In the genomic region with DNA sequence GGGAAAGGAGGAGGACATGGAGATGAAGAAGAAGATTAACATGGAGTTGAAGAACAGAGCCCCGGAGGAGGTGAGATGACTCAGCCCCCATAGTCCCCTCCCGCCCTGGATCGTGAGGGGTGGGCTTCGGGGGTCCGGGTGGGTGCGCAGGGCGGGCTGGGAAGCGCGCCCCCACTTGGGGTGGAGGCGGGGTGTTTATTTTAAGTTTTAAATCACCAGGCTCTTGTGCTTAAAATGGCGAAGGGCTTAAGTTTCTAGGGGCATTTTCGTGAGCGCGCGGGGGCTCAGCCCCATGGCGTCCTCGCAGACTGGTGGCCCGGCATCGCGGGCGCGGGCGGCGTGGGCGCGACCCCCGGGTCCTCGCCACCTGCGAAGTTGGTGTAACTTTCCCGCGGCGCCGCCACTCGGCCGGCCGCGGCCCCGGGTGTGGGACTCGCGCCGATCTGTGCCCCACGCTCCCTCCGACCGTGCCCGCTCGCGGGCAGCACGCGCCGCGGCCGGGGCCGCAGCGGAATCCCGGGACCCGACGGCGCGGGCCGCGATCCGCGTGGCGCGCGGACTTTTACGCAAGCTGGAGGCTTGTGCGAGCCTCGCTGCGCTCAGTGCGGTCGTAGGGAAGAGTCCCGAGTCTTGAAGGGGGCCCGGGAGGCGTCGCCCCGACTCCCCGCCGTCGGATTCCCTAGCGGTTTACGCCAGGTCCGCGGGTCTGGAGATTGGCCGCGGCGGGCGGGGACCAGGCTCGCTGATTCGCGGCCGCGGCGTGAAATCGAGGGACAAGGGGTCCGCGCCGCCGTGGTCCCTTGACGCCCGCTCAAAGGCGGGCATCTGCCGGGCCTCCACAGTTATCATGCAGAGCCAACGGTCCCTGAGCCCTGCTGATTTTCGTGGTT, we compare ENCODE assay signal across 7 mouse cellular contexts. TPM values are rescaled to one million over a fixed set of nuclear protein-coding genes. Genes with fewer than 3 reads are reported as not detected.
DNase-seq lines count a peak whose midpoint lies in the region; ATAC-seq and TF ChIP-seq lines count a peak whose summit lies in the region.

No protein-coding gene starts in this region.

- ATAC-seq in limb, embryonic 13.5 days (ENCODE audit: low FRiP score, low read depth), result no peak; the same call in 1 of the 2 replicates
- peak; percentile 5; the same call in 1 of the 2 replicates for ATAC-seq in midbrain, embryonic 12.5 days (ENCODE audit: low FRiP score, low read depth)

- peaks cover 33% of the 10 kb centered on the region for H3K36me3 ChIP-seq in erythroblast, embryonic 14.5 days (ENCODE audit: control insufficient read depth)
- H3K36me3 ChIP-seq in limb, embryonic 13.5 days, result peaks cover 17% of the 10 kb centered on the region
- H3K36me3 ChIP-seq in midbrain, embryonic 12.5 days, result peaks cover 17% of the 10 kb centered on the region
- peaks cover 8% of the 10 kb centered on the region for H3K36me3 ChIP-seq in spleen, adult 2 months (ENCODE audit: control insufficient read depth, insufficient read depth, low read length)

- H3K4me2 ChIP-seq in limb, embryonic 13.5 days (replicated peaks), result peak overlapping the region; percentile 74
- peak overlapping the region; percentile 56 for H3K4me2 ChIP-seq in midbrain, embryonic 12.5 days (replicated peaks)

- peak overlapping the region; percentile 73 for H3K27ac ChIP-seq in bone marrow, adult 2 months (ENCODE audit: control insufficient read depth, insufficient read depth, low read depth, low read length, poor library complexity)
- H3K27ac ChIP-seq in limb, embryonic 13.5 days, result peak overlapping the region; percentile 94
- H3K27ac ChIP-seq in midbrain, embryonic 12.5 days (replicated peaks), result peak overlapping the region; percentile 88
- H3K27ac ChIP-seq in spleen, adult 2 months (ENCODE audit: insufficient read depth, low read length), result peak overlapping the region; percentile 86

- TF ChIP-seq POLR2A in bone marrow, adult 2 months (IDR thresholded peaks at IDR 0.05; ENCODE audit: borderline replicate concordance, control insufficient read depth, low read depth, low read length), result peak; percentile 33; the same call in 1 of the 2 replicates
- no peak for TF ChIP-seq POLR2A in spleen, adult 2 months (IDR thresholded peaks at IDR 0.05; ENCODE audit: low read depth, low read length)

- peak overlapping the region; percentile 99 for H3K9ac ChIP-seq in limb, embryonic 13.5 days
- peak overlapping the region; percentile 95 for H3K9ac ChIP-seq in midbrain, embryonic 12.5 days (replicated peaks)

- no peaks in the 10 kb centered on the region for H3K9me3 ChIP-seq in erythroblast, embryonic 14.5 days (ENCODE audit: control insufficient read depth, low read length)
- no peaks in the 10 kb centered on the region for H3K9me3 ChIP-seq in limb, embryonic 13.5 days
- H3K9me3 ChIP-seq in midbrain, embryonic 12.5 days, result no peaks in the 10 kb centered on the region

- H3K27me3 ChIP-seq in erythroblast, embryonic 14.5 days (ENCODE audit: control insufficient read depth), result no peaks in the 10 kb centered on the region
- no peaks in the 10 kb centered on the region for H3K27me3 ChIP-seq in limb, embryonic 13.5 days
- no peaks in the 10 kb centered on the region for H3K27me3 ChIP-seq in midbrain, embryonic 12.5 days
- no peaks in the 10 kb centered on the region for H3K27me3 ChIP-seq in spleen, adult 2 months (ENCODE audit: control insufficient read depth, insufficient read depth, low read length)

- intact Hi-C loops in heart, postnatal 14 days (cut with DNase I), result loop anchor here (2.0 kb wide), 1 partner anchor 17 kb away; no protein-coding TSS in a partner anchor

- peak overlapping the region; percentile 96 for H3K4me3 ChIP-seq in bone marrow, adult 2 months (replicated peaks; ENCODE audit: control insufficient read depth, low read depth, low read length)
- peak overlapping the region; percentile 97 for H3K4me3 ChIP-seq in erythroblast, embryonic 14.5 days (replicated peaks)
- H3K4me3 ChIP-seq in limb, embryonic 13.5 days, result peak overlapping the region; percentile 94
- peak overlapping the region; percentile 95 for H3K4me3 ChIP-seq in midbrain, embryonic 12.5 days
- peak overlapping the region; percentile 86 for H3K4me3 ChIP-seq in spleen, adult 2 months (ENCODE audit: extremely low read depth, insufficient read depth, insufficient read length)

- no peak for TF ChIP-seq CTCF in bone marrow, adult 2 months (IDR thresholded peaks at IDR 0.05; ENCODE audit: control insufficient read depth, insufficient read depth, low read length)
- TF ChIP-seq CTCF in spleen, adult 2 months (IDR thresholded peaks at IDR 0.05; ENCODE audit: extremely low read depth, insufficient read depth, insufficient read length, insufficient replicate concordance), result no peak

- DNase-seq in MN1 (ENCODE audit: low spot score), result peak; percentile 70
- peak; percentile 50 to 63 for DNase-seq in heart, postnatal 14 days
- peak in 1 of 2 experiments; percentile 33 for DNase-seq in spleen, adult 2 months (ENCODE audit: low read depth in 1 of 2, low spot score in 2 of 2)

- under 1% methylated on average over 105 of the region's 105 CpGs for WGBS in bone marrow, adult 2 months
- under 1% methylated on average over 85 of the region's 105 CpGs for WGBS in limb, embryonic 13.5 days
- WGBS in midbrain, embryonic 12.5 days, result under 1% methylated on average over 85 of the region's 105 CpGs
- WGBS in spleen, adult 2 months, result under 1% methylated on average over 104 of the region's 105 CpGs

- H3K4me1 ChIP-seq in bone marrow, adult 2 months (ENCODE audit: control insufficient read depth, insufficient read depth, low read length), result peaks cover 1% of the 10 kb centered on the region; the same call in 1 of the 2 replicates
- H3K4me1 ChIP-seq in erythroblast, embryonic 14.5 days (ENCODE audit: control insufficient read depth), result peaks cover 35% of the 10 kb centered on the region
- peaks cover 12% of the 10 kb centered on the region for H3K4me1 ChIP-seq in limb, embryonic 13.5 days
- H3K4me1 ChIP-seq in midbrain, embryonic 12.5 days, result peaks cover 19% of the 10 kb centered on the region
- H3K4me1 ChIP-seq in spleen, adult 2 months (ENCODE audit: control insufficient read depth, insufficient read depth, insufficient read length), result no peaks in the 10 kb centered on the region

RNA-seq across cellular contexts. Expression of a gene that starts 0.8 kb away (rescaled TPM):
- polyA plus RNA-seq in bone marrow, adult 2 months (2011; ENCODE audit: insufficient read depth, insufficient read length, low replicate concordance, missing spikeins), result 275 and 382 TPM in 2 replicates
- polyA plus RNA-seq in erythroblast, embryonic 14.5 days (2012), result 32.3 and 36.6 TPM in 2 replicates
- total RNA-seq in heart, postnatal 14 days (2021), result 10 to 100 TPM; 72.7 to 86.1 TPM
- 231 and 249 TPM in 2 replicates for polyA plus RNA-seq in limb, embryonic 13.5 days (2015; fragmentation: Nextera tagmentation; extraction: Ambion mirVana)
- polyA plus RNA-seq in midbrain, embryonic 12.5 days (2016; fragmentation: Nextera tagmentation; extraction: Ambion mirVana), result 328 and 374 TPM in 2 replicates
- polyA plus RNA-seq in spleen, adult 2 months (2012; rRNA removed), result 12.7 and 21.2 TPM in 2 replicates

RNA-seq across cellular contexts. Expression of a gene that starts 25.3 kb away (rescaled TPM):
- not detected in 2 replicates for polyA plus RNA-seq in bone marrow, adult 2 months (2011; ENCODE audit: insufficient read depth, insufficient read length, low replicate concordance, missing spikeins)
- not detected in 2 replicates for polyA plus RNA-seq in erythroblast, embryonic 14.5 days (2012)
- total RNA-seq in heart, postnatal 14 days (2021), result 100 to 1,000 TPM; 153 to 157 TPM
- 36.8 and 37.0 TPM in 2 replicates for polyA plus RNA-seq in limb, embryonic 13.5 days (2015; fragmentation: Nextera tagmentation; extraction: Ambion mirVana)
- 19.2 and 19.5 TPM in 2 replicates for polyA plus RNA-seq in midbrain, embryonic 12.5 days (2016; fragmentation: Nextera tagmentation; extraction: Ambion mirVana)
- 0.50 TPM in 1 of 2 replicates, not detected in the other for polyA plus RNA-seq in spleen, adult 2 months (2012; rRNA removed)

RNA-seq across cellular contexts. Expression of a gene that starts 36.1 kb away (rescaled TPM):
- 20.4 and 38.4 TPM in 2 replicates for polyA plus RNA-seq in bone marrow, adult 2 months (2011; ENCODE audit: insufficient read depth, insufficient read length, low replicate concordance, missing spikeins)
- polyA plus RNA-seq in erythroblast, embryonic 14.5 days (2012), result 3.5 and 4.3 TPM in 2 replicates
- 100 to 1,000 TPM; 113 to 114 TPM for total RNA-seq in heart, postnatal 14 days (2021)
- polyA plus RNA-seq in limb, embryonic 13.5 days (2015; fragmentation: Nextera tagmentation; extraction: Ambion mirVana), result 30.2 and 30.9 TPM in 2 replicates
- 29.7 and 33.8 TPM in 2 replicates for polyA plus RNA-seq in midbrain, embryonic 12.5 days (2016; fragmentation: Nextera tagmentation; extraction: Ambion mirVana)
- 100 and 174 TPM in 2 replicates for polyA plus RNA-seq in spleen, adult 2 months (2012; rRNA removed)

RNA-seq across cellular contexts. Expression of a gene that starts 38.0 kb away (rescaled TPM):
- polyA plus RNA-seq in bone marrow, adult 2 months (2011; ENCODE audit: insufficient read depth, insufficient read length, low replicate concordance, missing spikeins), result 4.6 and 18.9 TPM in 2 replicates
- not detected in 2 replicates for polyA plus RNA-seq in erythroblast, embryonic 14.5 days (2012)
- 10 to 100 TPM; 24.0 to 24.6 TPM for total RNA-seq in heart, postnatal 14 days (2021)
- 14.5 and 16.1 TPM in 2 replicates for polyA plus RNA-seq in limb, embryonic 13.5 days (2015; fragmentation: Nextera tagmentation; extraction: Ambion mirVana)
- polyA plus RNA-seq in midbrain, embryonic 12.5 days (2016; fragmentation: Nextera tagmentation; extraction: Ambion mirVana), result 10.2 and 12.4 TPM in 2 replicates
- polyA plus RNA-seq in spleen, adult 2 months (2012; rRNA removed), result 11.5 and 12.7 TPM in 2 replicates

RNA-seq across cellular contexts. Expression of a gene that starts 47.8 kb away (rescaled TPM):
- 2.5 and 8.7 TPM in 2 replicates for polyA plus RNA-seq in bone marrow, adult 2 months (2011; ENCODE audit: insufficient read depth, insufficient read length, low replicate concordance, missing spikeins)
- polyA plus RNA-seq in erythroblast, embryonic 14.5 days (2012), result 0.05 and 0.33 TPM in 2 replicates
- 1 to 10 TPM; 2.8 to 3.0 TPM for total RNA-seq in heart, postnatal 14 days (2021)
- 9.7 and 10.2 TPM in 2 replicates for polyA plus RNA-seq in limb, embryonic 13.5 days (2015; fragmentation: Nextera tagmentation; extraction: Ambion mirVana)
- 3.9 and 4.7 TPM in 2 replicates for polyA plus RNA-seq in midbrain, embryonic 12.5 days (2016; fragmentation: Nextera tagmentation; extraction: Ambion mirVana)
- polyA plus RNA-seq in spleen, adult 2 months (2012; rRNA removed), result 3.3 and 3.8 TPM in 2 replicates

Comparison
In these comparisons a context has a peak if more than half of its experiments do, and no peak if none do; other contexts are left out.
1. RNA of a gene that starts 25.3 kb away (polyA plus RNA-seq): 36.8 to 37.0 TPM in limb, embryonic 13.5 days and 19.2 to 19.5 TPM in midbrain, embryonic 12.5 days; 0.50 TPM in spleen, adult 2 months, not detected in erythroblast, embryonic 14.5 days and not detected in bone marrow, adult 2 months; every median in the first group is over 10 times any median in the second.
2. Peak in every context shown above with its lines, with median percentiles within 50 percentile points of each other: H3K27ac ChIP-seq and H3K4me3 ChIP-seq.